Mouse (Mus musculus) testis, postnatal 14 days (tissue): ENCODE results near the gene Gm3327.
"Not testable (repeated sequence)": the region's sequence is repeated elsewhere in the genome, so short reads cannot be mapped to it uniquely, and the experiment has no call there.

ENCODE experiments used
- DNase-seq: peaks from one replicate; pipeline ENCODE4 v3.0.0; 2021; ENCODE audit warnings: low spot score

Gm3327 gene

GRCm38 (mm10) chr14:44123551-44123950 lies at the start of gene Gm3327:
Gm3327 (plus strand) TSS chr14:44123851.
- DNase-seq, result not testable (repeated sequence)

- DNase-seq, result not testable (repeated sequence)
These were observed 45.8 kb upstream of the Gm3327 start for GRCm38 (mm10) chr14:44077785-44078341.

- DNase-seq, result not testable (repeated sequence)
These were observed 37.1 kb upstream of the Gm3327 start for GRCm38 (mm10) chr14:44086588-44086987.

- DNase-seq, result not testable (repeated sequence)
These were observed 36.1 kb upstream of the Gm3327 start for GRCm38 (mm10) chr14:44087535-44087934.

- not testable (repeated sequence) for DNase-seq
These were observed 32.1 kb upstream of the Gm3327 start for GRCm38 (mm10) chr14:44091524-44091923.

GRCm38 (mm10) chr14:44094445-44094844 lies 29.2 kb upstream of the Gm3327 start:
- DNase-seq, result not testable (repeated sequence)

- DNase-seq, result not testable (repeated sequence)
These were observed 23.6 kb upstream of the Gm3327 start for GRCm38 (mm10) chr14:44100030-44100429.

- not testable (repeated sequence) for DNase-seq
These were observed 21.3 kb upstream of the Gm3327 start, which contains the start of gene Ear2 for GRCm38 (mm10) chr14:44102354-44102753. Ear2 (plus strand) TSS chr14:44102654.

GRCm38 (mm10) chr14:44110981-44111380 lies 12.7 kb upstream of the Gm3327 start:
- no peak for DNase-seq
